Mouse (Mus musculus): ENCODE measurements at regions not wholly inside any gene's neighbourhood (a gene's known extent, or its start where the extent isn't known, plus 50 kb on each side); places are given as distances from the start of the nearest gene placed in this dataset.

GRCm38 (mm10) chr15:96756456-96756855 is 56.9 kb upstream of the Slc38a2 start:
- TF ChIP-seq POLR2A (IDR thresholded peaks at IDR 0.05; ENCODE audit: borderline replicate concordance, extremely low read depth, low read depth, low read length): no peak
- no peak for TF ChIP-seq CTCF (IDR thresholded peaks at IDR 0.05; ENCODE audit: insufficient read depth, low read length)

Measured in lung, adult 2 months (tissue).